Mouse (Mus musculus) spleen, postnatal 0 days (tissue): Measurements from ENCODE around the gene Gm7861. TPM values are rescaled to one million over a fixed set of nuclear protein-coding genes. Genes with fewer than 3 reads are reported as not detected.

Experiments
- polyA plus RNA-seq: library from polyadenylated mRNA; unstranded; fragments of >200 nt; fragmentation: Nextera tagmentation; extraction: Ambion mirVana; gene quantifications from 2 replicates; pipeline ENCODE4 v1.2.1, GENCODE M21; 2015

Gene Gm7861
- polyA plus RNA-seq, result not detected in 2 replicates

GRCm38 (mm10) chr8:21594408-21594807, at the start of gene Gm7861:
Gm7861 (minus strand) TSS chr8:21594508.

GRCm38 (mm10) chr8:21617883-21618282, 23.6 kb upstream of the Gm7861 start, which contains the start of gene Defa26:
Defa26 (plus strand) TSS chr8:21618183.

GRCm38 (mm10) chr8:21582706-21583105, 11.6 kb downstream of the Gm7861 start, which contains the start of gene Defa28:
Defa28 (plus strand) TSS chr8:21583006.

GRCm38 (mm10) chr8:21565086-21565485, 29.2 kb downstream of the Gm7861 start, which contains the start of gene Defa37:
Defa37 (plus strand) TSS chr8:21565386.

Other genes with a start within 250 kb of the Gm7861 start
- not detected in 2 replicates for gene Defa2, start 216.0 kb downstream of the Gm7861 start, polyA plus RNA-seq
- gene Defa33, start 202.7 kb downstream of the Gm7861 start, polyA plus RNA-seq, result not detected in 2 replicates
- not detected in 2 replicates for gene Defa36, start 167.1 kb downstream of the Gm7861 start, polyA plus RNA-seq
- gene Gm7849, start 137.9 kb downstream of the Gm7861 start, polyA plus RNA-seq, result not detected in 2 replicates
- gene Defa20, start 85.2 kb downstream of the Gm7861 start, polyA plus RNA-seq, result not detected in 2 replicates
- gene Defa32, start 65.5 kb downstream of the Gm7861 start, polyA plus RNA-seq, result not detected in 2 replicates
- gene Defa37, start 29.1 kb downstream of the Gm7861 start, polyA plus RNA-seq, result not detected in 2 replicates
- gene Defa28, start 11.5 kb downstream of the Gm7861 start, polyA plus RNA-seq, result not detected in 2 replicates
- not detected in 2 replicates for gene Defa26, start 23.7 kb upstream of the Gm7861 start, polyA plus RNA-seq
- not detected in 2 replicates for gene Defa17, start 61.3 kb upstream of the Gm7861 start, polyA plus RNA-seq
- not detected in 2 replicates for gene Defa34, start 71.3 kb upstream of the Gm7861 start, polyA plus RNA-seq
- gene AY761184, start 109.1 kb upstream of the Gm7861 start, polyA plus RNA-seq, result not detected in 2 replicates
- not detected in 2 replicates for gene Defa24, start 140.0 kb upstream of the Gm7861 start, polyA plus RNA-seq
- gene Defb50, start 229.0 kb upstream of the Gm7861 start, polyA plus RNA-seq, result not detected in 2 replicates
- not detected in 2 replicates for gene Defb2, start 245.4 kb upstream of the Gm7861 start, polyA plus RNA-seq